Mouse (Mus musculus) C2C12 (cell line): ENCODE measurements at regions not wholly inside any gene's neighbourhood (a gene's known extent, or its start where the extent isn't known, plus 50 kb on each side); places are given as distances from the start of the nearest gene placed in this dataset.

Experiments used
- CTCF ChIP-seq: IDR thresholded peaks from one replicate; pipeline ENCODE4 v1.5.1; 2011; ENCODE audit not compliant: control insufficient read depth, insufficient read depth, insufficient read length
- FOSL1 ChIP-seq: IDR thresholded peaks from one replicate; pipeline ENCODE4 v1.8.0; 2011; ENCODE audit warnings: mild to moderate bottlenecking, low read length; ENCODE audit not compliant: poor library complexity, insufficient read depth, severe bottlenecking
- MAX ChIP-seq: IDR thresholded peaks from one replicate; pipeline ENCODE4 v1.6.1; 2011; ENCODE audit warnings: mild to moderate bottlenecking, control low read depth
- MYOD1 ChIP-seq: IDR thresholded peaks from one replicate; pipeline ENCODE4 v1.6.1; 2011; ENCODE audit warnings: low read depth; ENCODE audit not compliant: control insufficient read depth, insufficient read length

GRCm38 (mm10) chr14:72303856-72304255, 187.8 kb downstream of the Gm9195 start:
- no peak for TF ChIP-seq FOSL1
- TF ChIP-seq CTCF, result no peak
- no peak for TF ChIP-seq MYOD1
- no peak for TF ChIP-seq MAX
